Mouse (Mus musculus) heart, postnatal 25 days (tissue): ENCODE data around the gene Fam222b. TPM values are rescaled to one million over a fixed set of nuclear protein-coding genes. Genes with fewer than 3 reads are reported as not detected.
"Not testable (repeated sequence)": the region's sequence is repeated elsewhere in the genome, so short reads cannot be mapped to it uniquely, and the experiment has no call there.

Source experiments
- DNase-seq: peaks from one replicate; pipeline ENCODE4 v3.0.0; 2022; ENCODE audit warnings: low spot score
- intact Hi-C: fragments of 180-260 bp; cut with DNase I; formaldehyde crosslinking; loops from one replicate; pipeline ENCODE4 v1.15.1; 2025
- total RNA-seq, 2 experiments: library from RNA; stranded (reverse); gene quantifications; 2 replicates each; pipeline ENCODE4 v1.2.3; 2021

Fam222b gene
- total RNA-seq, 2 experiments from 2014 or later, result 10.8 to 12.3 TPM

- intact Hi-C loops, result loop anchor here (2.0 kb wide), 1 partner anchor 116 kb away; no protein-coding TSS in a partner anchor
- DNase-seq, result peak; percentile 82
Measured at GRCm38 (mm10) chr11:78176402-78176862, 82.0 kb downstream of the Fam222b start, which contains the start of the genes Nek8 and Tlcd1. Nek8 (minus strand) TSS chr11:78176675. Tlcd1 (plus strand) TSS chr11:78176711.

- intact Hi-C loops, result loop anchor here (2.0 kb wide), 1 partner anchor 116 kb away; no protein-coding TSS in a partner anchor
- DNase-seq, result no peak
Measured at GRCm38 (mm10) chr11:78176905-78177331, 82.5 kb downstream of the Fam222b start.

GRCm38 (mm10) chr11:78177437-78177836, 83.0 kb downstream of the Fam222b start:
- DNase-seq, result no peak
- intact Hi-C loops, result loop anchor here (2.0 kb wide), 1 partner anchor 117 kb away; no protein-coding TSS in a partner anchor

GRCm38 (mm10) chr11:78177903-78178858, 83.7 kb downstream of the Fam222b start:
- intact Hi-C loops, result loop anchor here (1.0 to 2.0 kb wide), 3 partner anchors 19 to 159 kb away; no protein-coding TSS in a partner anchor
- peak; percentile 94 for DNase-seq

GRCm38 (mm10) chr11:78178859-78179437, 84.5 kb downstream of the Fam222b start:
- intact Hi-C loops, result loop anchor here (1.0 to 2.0 kb wide), 2 partner anchors 20 to 160 kb away; no protein-coding TSS in a partner anchor
- DNase-seq, result no peak

- DNase-seq, result no peak
- intact Hi-C loops, result loop anchor here (2.0 kb wide), 1 partner anchor 161 kb away; no protein-coding TSS in a partner anchor
Measured at GRCm38 (mm10) chr11:78179438-78179999, 85.1 kb downstream of the Fam222b start.

- intact Hi-C loops, result loop anchor here (10.0 kb wide), 1 partner anchor 355 kb away; no protein-coding TSS in a partner anchor
- no peak for DNase-seq
Measured at GRCm38 (mm10) chr11:78180081-78180761, 85.8 kb downstream of the Fam222b start.

GRCm38 (mm10) chr11:78181830-78182357, 87.4 kb downstream of the Fam222b start:
- intact Hi-C loops, result loop anchor here (10.0 kb wide), 1 partner anchor 357 kb away; no protein-coding TSS in a partner anchor
- no peak for DNase-seq

- no peak for DNase-seq
- intact Hi-C loops, result loop anchor here (10.0 kb wide), 1 partner anchor 358 kb away; no protein-coding TSS in a partner anchor
Measured at GRCm38 (mm10) chr11:78182450-78182849, 88.0 kb downstream of the Fam222b start.

- DNase-seq, result peak; percentile 70
- intact Hi-C loops, result loop anchor here (10.0 kb wide), 1 partner anchor 358 kb away; no protein-coding TSS in a partner anchor
Measured at GRCm38 (mm10) chr11:78182961-78183844, 88.7 kb downstream of the Fam222b start, which contains the start of gene Rpl23a. Rpl23a (minus strand) TSS chr11:78183584.

GRCm38 (mm10) chr11:78183884-78184514, 89.5 kb downstream of the Fam222b start:
- no peak for DNase-seq
- intact Hi-C loops, result loop anchor here (10.0 kb wide), 1 partner anchor 359 kb away; no protein-coding TSS in a partner anchor

GRCm38 (mm10) chr11:78184702-78185101, 90.2 kb downstream of the Fam222b start:
- intact Hi-C loops, result loop anchor here (10.0 kb wide), 1 partner anchor 360 kb away; no protein-coding TSS in a partner anchor
- DNase-seq, result not testable (repeated sequence)

GRCm38 (mm10) chr11:78188331-78189233, 94.1 kb downstream of the Fam222b start, which contains the start of gene Rab34:
Rab34 (plus strand) TSS chr11:78188430.
- DNase-seq, result peak; percentile 58
- intact Hi-C loops, result loop anchor here (10.0 kb wide), 1 partner anchor 364 kb away; no protein-coding TSS in a partner anchor

- intact Hi-C loops, result loop anchor here (10.0 kb wide), 1 partner anchor 365 kb away; no protein-coding TSS in a partner anchor
- DNase-seq, result peak; percentile 43
Measured at GRCm38 (mm10) chr11:78189234-78190040, 95.0 kb downstream of the Fam222b start.

- intact Hi-C loops, result no loop called here
- no peak for DNase-seq
Measured at GRCm38 (mm10) chr11:78190041-78190440, 95.6 kb downstream of the Fam222b start.
